Mouse (Mus musculus): ENCODE measurements around the gene Csf3. TPM values are rescaled to one million over a fixed set of nuclear protein-coding genes. Genes with fewer than 3 reads are reported as not detected.

Gene Csf3
- not detected in 2 replicates for polyA plus RNA-seq (2015; fragmentation: Nextera tagmentation; extraction: Ambion mirVana)

GRCm38 (mm10) chr11:98701213-98701670 is at the start of gene Csf3:
Csf3 (plus strand) TSS chr11:98701263.

GRCm38 (mm10) chr11:98664091-98664490 is 37.0 kb upstream of the Csf3 start, which contains the start of gene Gsdma:
Gsdma (plus strand) TSS chr11:98664351.

GRCm38 (mm10) chr11:98681786-98682745 is 19.0 kb upstream of the Csf3 start, which contains the start of gene Psmd3:
Psmd3 (plus strand) TSS chr11:98682554.

GRCm38 (mm10) chr11:98729119-98729588 is 28.1 kb downstream of the Csf3 start, which contains the start of gene Med24:
Med24 (minus strand) TSS chr11:98729435.

GRCm38 (mm10) chr11:98740393-98741050 is 39.5 kb downstream of the Csf3 start, which contains the start of gene Thra:
Thra (plus strand) TSS chr11:98740638.

Other genes starting within 250 kb of the Csf3 start
- gene Ikzf3, start 155.2 kb upstream of the Csf3 start, polyA plus RNA-seq (2015; fragmentation: Nextera tagmentation; extraction: Ambion mirVana), result 0.26 and 0.32 TPM in 2 replicates
- 0.47 and 0.81 TPM in 2 replicates for gene Zpbp2, start 150.2 kb upstream of the Csf3 start, polyA plus RNA-seq (2015; fragmentation: Nextera tagmentation; extraction: Ambion mirVana)
- 76.4 and 90.5 TPM in 2 replicates for gene Ormdl3, start 113.9 kb upstream of the Csf3 start, polyA plus RNA-seq (2015; fragmentation: Nextera tagmentation; extraction: Ambion mirVana)
- gene Lrrc3c, start 103.0 kb upstream of the Csf3 start, polyA plus RNA-seq (2015; fragmentation: Nextera tagmentation; extraction: Ambion mirVana), result not detected in 2 replicates
- 0.33 and 0.52 TPM in 2 replicates for gene Gm12355, start 75.6 kb upstream of the Csf3 start, polyA plus RNA-seq (2015; fragmentation: Nextera tagmentation; extraction: Ambion mirVana)
- not detected in 2 replicates for gene Gsdma3, start 74.9 kb upstream of the Csf3 start, polyA plus RNA-seq (2015; fragmentation: Nextera tagmentation; extraction: Ambion mirVana)
- gene Gsdma2, start 54.5 kb upstream of the Csf3 start, polyA plus RNA-seq (2015; fragmentation: Nextera tagmentation; extraction: Ambion mirVana), result not detected in 2 replicates
- gene Gsdma, start 36.9 kb upstream of the Csf3 start, polyA plus RNA-seq (2015; fragmentation: Nextera tagmentation; extraction: Ambion mirVana), result 0.13 TPM in 1 of 2 replicates, not detected in the other
- 171 and 181 TPM in 2 replicates for gene Psmd3, start 18.7 kb upstream of the Csf3 start, polyA plus RNA-seq (2015; fragmentation: Nextera tagmentation; extraction: Ambion mirVana)
- gene Med24, start 28.2 kb downstream of the Csf3 start, polyA plus RNA-seq (2015; fragmentation: Nextera tagmentation; extraction: Ambion mirVana), result 37.3 and 45.1 TPM in 2 replicates
- 152 and 177 TPM in 2 replicates for gene Thra, start 39.4 kb downstream of the Csf3 start, polyA plus RNA-seq (2015; fragmentation: Nextera tagmentation; extraction: Ambion mirVana)
- 8.4 and 10.3 TPM in 2 replicates for gene Nr1d1, start 74.1 kb downstream of the Csf3 start, polyA plus RNA-seq (2015; fragmentation: Nextera tagmentation; extraction: Ambion mirVana)
- 31.5 and 32.2 TPM in 2 replicates for gene Msl1, start 94.3 kb downstream of the Csf3 start, polyA plus RNA-seq (2015; fragmentation: Nextera tagmentation; extraction: Ambion mirVana)
- 34.2 and 37.0 TPM in 2 replicates for gene Casc3, start 103.6 kb downstream of the Csf3 start, polyA plus RNA-seq (2015; fragmentation: Nextera tagmentation; extraction: Ambion mirVana)
- gene Rapgefl1, start 135.5 kb downstream of the Csf3 start, polyA plus RNA-seq (2015; fragmentation: Nextera tagmentation; extraction: Ambion mirVana), result 14.0 and 19.0 TPM in 2 replicates
- 3.1 and 4.0 TPM in 2 replicates for gene Wipf2, start 162.4 kb downstream of the Csf3 start, polyA plus RNA-seq (2015; fragmentation: Nextera tagmentation; extraction: Ambion mirVana)
- gene Cdc6, start 206.5 kb downstream of the Csf3 start, polyA plus RNA-seq (2015; fragmentation: Nextera tagmentation; extraction: Ambion mirVana), result 1.8 and 2.1 TPM in 2 replicates
- gene Rara, start 226.6 kb downstream of the Csf3 start, polyA plus RNA-seq (2015; fragmentation: Nextera tagmentation; extraction: Ambion mirVana), result 10.5 and 13.9 TPM in 2 replicates

Data from neural tube, postnatal 0 days (tissue).